Mouse (Mus musculus) ES-Bruce4 (cell line): Measurements from ENCODE around the gene Cd1d1.

Experiments
- CTCF ChIP-seq: IDR thresholded peaks from one replicate; pipeline ENCODE4 v1.8.1; 2011; ENCODE audit warnings: low read depth, low read length
- EP300 ChIP-seq: IDR thresholded peaks from 2 replicates; pipeline ENCODE4 v1.6.1; 2011; ENCODE audit warnings: low read depth, low read length; ENCODE audit not compliant: insufficient read depth

DNA sequence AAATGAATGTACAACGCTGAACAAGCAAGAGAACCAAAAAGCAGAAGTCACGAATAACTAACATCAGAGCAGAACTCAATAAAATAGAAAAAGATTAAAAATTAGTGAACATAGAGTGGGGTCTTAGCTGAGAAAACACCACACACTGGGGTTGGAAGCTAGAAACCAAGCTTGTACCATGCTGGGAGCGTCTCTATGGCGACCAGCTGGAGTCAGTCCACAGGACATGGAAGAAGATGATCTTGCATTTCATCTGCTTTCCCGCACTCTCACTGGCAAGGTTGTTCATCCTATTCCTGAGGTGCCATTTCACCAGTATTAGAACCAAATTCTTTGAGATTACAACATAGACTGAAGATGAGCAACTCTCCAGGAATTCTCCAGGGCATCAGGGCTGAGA is 48.6 kb upstream of the Cd1d1 start:
- TF ChIP-seq EP300: no peak
- no peak for TF ChIP-seq CTCF
